Mouse (Mus musculus) telencephalon, adult 2 months (tissue): ENCODE measurements at regions not wholly inside any gene's neighbourhood (a gene's known extent, or its start where the extent isn't known, plus 50 kb on each side); places are given as distances from the start of the nearest gene placed in this dataset.
"Not testable (repeated sequence)": the region's sequence is repeated elsewhere in the genome, so short reads cannot be mapped to it uniquely, and the experiment has no call there.

Source experiments
- DNase-seq: peaks from one replicate; pipeline ENCODE4 v3.0.0-alpha.2; 2011; ENCODE audit warnings: low read depth, low spot score

- no peak for DNase-seq
These were observed 109.7 kb upstream of the Dlg1 start for GRCm38 (mm10) chr16:31553361-31554146.

GRCm38 (mm10) chr16:31560426-31560825, 102.8 kb upstream of the Dlg1 start:
- no peak for DNase-seq

- DNase-seq, result no peak
These were observed 98.3 kb upstream of the Dlg1 start for GRCm38 (mm10) chr16:31564926-31565325.

GRCm38 (mm10) chr16:31568316-31568715, 94.9 kb upstream of the Dlg1 start:
- DNase-seq, result no peak

- no peak for DNase-seq
These were observed 93.4 kb upstream of the Dlg1 start for GRCm38 (mm10) chr16:31569871-31570270.

- no peak for DNase-seq
These were observed 92.7 kb upstream of the Dlg1 start for GRCm38 (mm10) chr16:31570311-31571139.

- DNase-seq, result not testable (repeated sequence)
These were observed 89.4 kb upstream of the Dlg1 start for GRCm38 (mm10) chr16:31573833-31574232.

- DNase-seq, result not testable (repeated sequence)
These were observed 87.6 kb upstream of the Dlg1 start for GRCm38 (mm10) chr16:31575646-31576045.

- no peak for DNase-seq
These were observed 86.8 kb upstream of the Dlg1 start for GRCm38 (mm10) chr16:31576422-31576821.

GRCm38 (mm10) chr16:31577347-31577746, 85.9 kb upstream of the Dlg1 start:
- DNase-seq, result no peak

- no peak for DNase-seq
These were observed 83.9 kb upstream of the Dlg1 start for GRCm38 (mm10) chr16:31579318-31579717.

- DNase-seq, result no peak
These were observed 82.5 kb upstream of the Dlg1 start for GRCm38 (mm10) chr16:31580779-31581178.

GRCm38 (mm10) chr16:31582885-31583284, 80.4 kb upstream of the Dlg1 start:
- DNase-seq, result no peak

GRCm38 (mm10) chr16:31583627-31584026, 79.6 kb upstream of the Dlg1 start:
- DNase-seq, result no peak

- DNase-seq, result no peak
These were observed 78.9 kb upstream of the Dlg1 start for GRCm38 (mm10) chr16:31584216-31584823.

GRCm38 (mm10) chr16:31587036-31587435, 76.2 kb upstream of the Dlg1 start:
- no peak for DNase-seq

GRCm38 (mm10) chr16:31589576-31589975, 73.7 kb upstream of the Dlg1 start:
- no peak for DNase-seq

GRCm38 (mm10) chr16:31591565-31591964, 71.7 kb upstream of the Dlg1 start:
- no peak for DNase-seq

GRCm38 (mm10) chr16:31592014-31592871, 71.0 kb upstream of the Dlg1 start:
- DNase-seq, result peak; percentile 83

- DNase-seq, result peak; percentile 85
These were observed 70.1 kb upstream of the Dlg1 start for GRCm38 (mm10) chr16:31592973-31593683.

- no peak for DNase-seq
These were observed 65.3 kb upstream of the Dlg1 start for GRCm38 (mm10) chr16:31597965-31598364.
